Mouse (Mus musculus): ENCODE results near the gene Htra1. TPM values are rescaled to one million over a fixed set of nuclear protein-coding genes. Genes with fewer than 3 reads are reported as not detected.
A peak's percentile ranks its signal among the peaks of the same experiment; 100 is the strongest.

Htra1 gene
- polyA plus RNA-seq, 1 experiment from 2014 or later = 3.3 TPM

- no peaks in the 10 kb centered on the region for H3K4me1 ChIP-seq (replicated peaks; ENCODE audit: control insufficient read depth, insufficient read depth, low read length)
- no peak overlapping the region for H3K9ac ChIP-seq (ENCODE audit: low read depth, low read length)
- H3K4me3 ChIP-seq (ENCODE audit: low read depth, low read length) = no peak overlapping the region
- no peak overlapping the region for H3K27ac ChIP-seq (ENCODE audit: low read depth, low read length)
- ATAC-seq (replicated peaks; ENCODE audit: low FRiP score) = no peak
- no peaks in the 10 kb centered on the region for H3K27me3 ChIP-seq (replicated peaks; ENCODE audit: control insufficient read depth, insufficient read depth, low read length)
- no peaks in the 10 kb centered on the region for H3K36me3 ChIP-seq (ENCODE audit: control insufficient read depth, insufficient read depth, low read length)
- H3K9me3 ChIP-seq (ENCODE audit: control insufficient read depth, low read length) = no peaks in the 10 kb centered on the region
- no peak overlapping the region for H3K4me2 ChIP-seq
- no peak for DNase-seq (ENCODE audit: low spot score)
- WGBS = 67% methylated on average over 13 of the region's 13 CpGs
These were observed 12.8 kb upstream of the Htra1 start for GRCm38 (mm10) chr7:130922981-130923731.

- Histone ChIP-seq H3K4me2 (no peak overlapping the region), H3K36me3 (ENCODE audit: control insufficient read depth, insufficient read depth, low read length) (no peaks in the 10 kb centered on the region), H3K9me3 (ENCODE audit: control insufficient read depth, low read length) (no peaks in the 10 kb centered on the region), H3K4me1 (replicated peaks; ENCODE audit: control insufficient read depth, insufficient read depth, low read length) (no peaks in the 10 kb centered on the region), H3K4me3 (ENCODE audit: low read depth, low read length) (no peak overlapping the region), H3K9ac (ENCODE audit: low read depth, low read length) (no peak overlapping the region), H3K27ac (ENCODE audit: low read depth, low read length) (no peak overlapping the region), H3K27me3 (replicated peaks; ENCODE audit: control insufficient read depth, insufficient read depth, low read length) (peaks cover 24% of the 10 kb centered on the region)
- ATAC-seq (replicated peaks; ENCODE audit: low FRiP score) (no peak), DNase-seq (ENCODE audit: low spot score) (no peak)
- WGBS = 56% methylated on average over 3 of the region's 3 CpGs
These were observed 5.5 kb upstream of the Htra1 start for GRCm38 (mm10) chr7:130930401-130930800.

DNA sequence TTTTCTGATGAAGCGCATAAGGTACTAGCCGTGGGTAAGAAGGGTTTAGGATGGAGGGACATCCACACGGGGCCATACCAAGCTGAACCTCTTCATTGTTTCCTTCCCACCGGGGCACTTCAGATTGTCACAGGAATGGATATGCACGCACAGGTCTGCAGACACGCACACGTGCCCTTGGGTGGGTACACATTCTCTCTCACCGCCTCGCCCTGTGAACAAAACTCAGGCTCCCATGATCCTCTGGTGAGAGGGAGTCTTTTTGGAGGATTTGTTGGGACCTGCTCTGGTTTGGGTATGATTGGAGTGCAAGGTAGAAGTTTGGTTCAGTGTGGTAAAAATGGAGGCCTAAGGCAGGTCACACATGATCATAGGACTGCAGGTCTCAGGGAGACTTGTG, 3.0 kb upstream of the Htra1 start:
- ATAC-seq (replicated peaks; ENCODE audit: low FRiP score) (no peak), DNase-seq (ENCODE audit: low spot score) (no peak)
- Histone ChIP-seq H3K27me3 (replicated peaks; ENCODE audit: control insufficient read depth, insufficient read depth, low read length) (peaks cover 49% of the 10 kb centered on the region), H3K9ac (ENCODE audit: low read depth, low read length) (no peak overlapping the region), H3K4me3 (ENCODE audit: low read depth, low read length) (no peak overlapping the region), H3K9me3 (ENCODE audit: control insufficient read depth, low read length) (no peaks in the 10 kb centered on the region), H3K27ac (ENCODE audit: low read depth, low read length) (no peak overlapping the region), H3K4me2 (no peak overlapping the region), H3K4me1 (replicated peaks; ENCODE audit: control insufficient read depth, insufficient read depth, low read length) (no peaks in the 10 kb centered on the region; the same call in 1 of the 2 replicates), H3K36me3 (ENCODE audit: control insufficient read depth, insufficient read depth, low read length) (no peaks in the 10 kb centered on the region)
- 82% methylated on average over 9 of the region's 9 CpGs for WGBS

GRCm38 (mm10) chr7:130934654-130935053, 1.3 kb upstream of the Htra1 start:
- 68% methylated on average over 4 of the region's 4 CpGs for WGBS
- Histone ChIP-seq H3K4me1 (replicated peaks; ENCODE audit: control insufficient read depth, insufficient read depth, low read length) (no peaks in the 10 kb centered on the region; the same call in 1 of the 2 replicates), H3K27me3 (replicated peaks; ENCODE audit: control insufficient read depth, insufficient read depth, low read length) (peaks cover 62% of the 10 kb centered on the region), H3K36me3 (ENCODE audit: control insufficient read depth, insufficient read depth, low read length) (no peaks in the 10 kb centered on the region), H3K27ac (ENCODE audit: low read depth, low read length) (no peak overlapping the region), H3K9me3 (ENCODE audit: control insufficient read depth, low read length) (no peaks in the 10 kb centered on the region), H3K9ac (ENCODE audit: low read depth, low read length) (no peak overlapping the region), H3K4me3 (ENCODE audit: low read depth, low read length) (no peak overlapping the region), H3K4me2 (no peak overlapping the region)
- ATAC-seq (replicated peaks; ENCODE audit: low FRiP score) (no peak), DNase-seq (ENCODE audit: low spot score) (no peak)

GRCm38 (mm10) chr7:130935421-130935792, 504 bp upstream of the Htra1 start:
- ATAC-seq (replicated peaks; ENCODE audit: low FRiP score) (no peak), DNase-seq (ENCODE audit: low spot score) (no peak)
- Histone ChIP-seq H3K27ac (ENCODE audit: low read depth, low read length) (no peak overlapping the region), H3K9ac (ENCODE audit: low read depth, low read length) (no peak overlapping the region), H3K4me1 (replicated peaks; ENCODE audit: control insufficient read depth, insufficient read depth, low read length) (no peaks in the 10 kb centered on the region; the same call in 1 of the 2 replicates), H3K4me3 (ENCODE audit: low read depth, low read length) (peak overlapping the region; percentile 45), H3K4me2 (peak overlapping the region; percentile 69), H3K27me3 (replicated peaks; ENCODE audit: control insufficient read depth, insufficient read depth, low read length) (peaks cover 62% of the 10 kb centered on the region), H3K9me3 (ENCODE audit: control insufficient read depth, low read length) (no peaks in the 10 kb centered on the region), H3K36me3 (ENCODE audit: control insufficient read depth, insufficient read depth, low read length) (no peaks in the 10 kb centered on the region)
- 12% methylated on average over 16 of the region's 16 CpGs for WGBS

GRCm38 (mm10) chr7:130936472-130936951, 601 bp downstream of the Htra1 start:
- H3K4me1 ChIP-seq (replicated peaks; ENCODE audit: control insufficient read depth, insufficient read depth, low read length) = no peaks in the 10 kb centered on the region; the same call in 1 of the 2 replicates
- H3K27me3 ChIP-seq (replicated peaks; ENCODE audit: control insufficient read depth, insufficient read depth, low read length) = peaks cover 65% of the 10 kb centered on the region
- H3K36me3 ChIP-seq (ENCODE audit: control insufficient read depth, insufficient read depth, low read length) = no peaks in the 10 kb centered on the region
- no peak overlapping the region for H3K27ac ChIP-seq (ENCODE audit: low read depth, low read length)
- H3K9me3 ChIP-seq (ENCODE audit: control insufficient read depth, low read length) = no peaks in the 10 kb centered on the region
- H3K9ac ChIP-seq (ENCODE audit: low read depth, low read length) = no peak overlapping the region
- WGBS = 2% methylated on average over 49 of the region's 49 CpGs
- DNase-seq (ENCODE audit: low spot score) = peak; percentile 41
- H3K4me2 ChIP-seq = peak overlapping the region; percentile 69
- peak overlapping the region; percentile 45 for H3K4me3 ChIP-seq (ENCODE audit: low read depth, low read length)
- 0 out of 2 replicates have a peak, but pooled peaks have one; percentile 10 for ATAC-seq (replicated peaks; ENCODE audit: low FRiP score)

DNA sequence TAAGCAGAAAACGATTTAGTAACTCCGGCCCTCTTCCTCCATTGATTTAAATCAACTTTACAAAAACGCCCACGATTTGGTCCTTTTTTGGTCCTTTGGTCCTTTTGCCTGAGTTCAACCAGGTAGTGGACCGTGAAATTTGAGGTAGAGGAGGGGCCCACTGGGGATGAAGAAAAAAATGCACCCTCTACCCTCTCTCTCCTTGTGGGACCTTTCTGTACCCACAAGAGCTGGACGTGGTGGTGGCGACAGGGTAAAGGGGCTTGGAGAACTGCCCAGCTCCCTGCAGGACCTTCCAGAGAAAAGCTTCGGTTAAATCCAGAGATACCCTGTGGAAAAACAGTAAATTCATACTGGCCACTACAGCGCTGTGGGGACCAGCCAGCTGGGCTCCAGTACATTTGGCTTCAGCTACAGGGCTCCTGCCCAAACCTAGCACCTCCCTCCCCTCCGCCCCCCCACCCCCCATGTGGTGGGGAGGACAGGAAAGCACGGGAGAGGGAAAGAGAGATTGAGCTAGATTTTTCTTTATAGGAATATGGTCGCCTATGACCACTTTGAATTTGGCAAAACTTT, 1.4 kb downstream of the Htra1 start:
- ATAC-seq (replicated peaks; ENCODE audit: low FRiP score) = no peak
- Histone ChIP-seq H3K27me3 (replicated peaks; ENCODE audit: control insufficient read depth, insufficient read depth, low read length) (peaks cover 65% of the 10 kb centered on the region), H3K4me3 (ENCODE audit: low read depth, low read length) (no peak overlapping the region), H3K9ac (ENCODE audit: low read depth, low read length) (no peak overlapping the region), H3K4me2 (no peak overlapping the region), H3K4me1 (replicated peaks; ENCODE audit: control insufficient read depth, insufficient read depth, low read length) (no peaks in the 10 kb centered on the region; the same call in 1 of the 2 replicates), H3K9me3 (ENCODE audit: control insufficient read depth, low read length) (no peaks in the 10 kb centered on the region), H3K36me3 (ENCODE audit: control insufficient read depth, insufficient read depth, low read length) (no peaks in the 10 kb centered on the region), H3K27ac (ENCODE audit: low read depth, low read length) (no peak overlapping the region)
- 28% methylated on average over 12 of the region's 12 CpGs for WGBS
- DNase-seq (ENCODE audit: low spot score) = no peak

- Histone ChIP-seq H3K9ac (ENCODE audit: low read depth, low read length) (no peak overlapping the region), H3K4me1 (replicated peaks; ENCODE audit: control insufficient read depth, insufficient read depth, low read length) (no peaks in the 10 kb centered on the region; the same call in 1 of the 2 replicates), H3K4me2 (no peak overlapping the region), H3K9me3 (ENCODE audit: control insufficient read depth, low read length) (no peaks in the 10 kb centered on the region), H3K27ac (ENCODE audit: low read depth, low read length) (no peak overlapping the region), H3K27me3 (replicated peaks; ENCODE audit: control insufficient read depth, insufficient read depth, low read length) (peaks cover 63% of the 10 kb centered on the region), H3K36me3 (ENCODE audit: control insufficient read depth, insufficient read depth, low read length) (no peaks in the 10 kb centered on the region), H3K4me3 (ENCODE audit: low read depth, low read length) (no peak overlapping the region)
- no peak for ATAC-seq (replicated peaks; ENCODE audit: low FRiP score)
- 45% methylated on average over 4 of the region's 4 CpGs for WGBS
- DNase-seq (ENCODE audit: low spot score) = no peak
These were observed 2.1 kb downstream of the Htra1 start for GRCm38 (mm10) chr7:130938005-130938404.

Data from liver, embryonic 11.5 days (tissue).